Mouse (Mus musculus) limb, embryonic 12.5 days (tissue): Measurements from ENCODE around the gene Myoz1. TPM values are rescaled to one million over a fixed set of nuclear protein-coding genes. Genes with fewer than 3 reads are reported as not detected.
"Not testable (repeated sequence)": the region's sequence is repeated elsewhere in the genome, so short reads cannot be mapped to it uniquely, and the experiment has no call there.

Experiments
- ATAC-seq: fragments of 200-750 bp; cut with Nextera tagmentation; 2 replicates; pipeline ENCODE4 v1.8.0; 2017; ENCODE audit warnings: low read depth, moderate TSS enrichment; ENCODE audit not compliant: insufficient number of reproducible peaks, insufficient read depth, low FRiP score, low TSS enrichment
- H3K27ac ChIP-seq: fragments of 300-500 bp; sonication (generic); 2 replicates; pipeline ENCODE4 v1.5.1; 2016; ENCODE audit warnings: mild to moderate bottlenecking, moderate library complexity
- H3K27me3 ChIP-seq: fragments of 300-500 bp; sonication (generic); 2 replicates; pipeline ENCODE4 v1.6.1; 2016; ENCODE audit warnings: mild to moderate bottlenecking, moderate library complexity
- H3K36me3 ChIP-seq: fragments of 300-500 bp; sonication (generic); 2 replicates; pipeline ENCODE4 v1.6.1; 2016; ENCODE audit warnings: mild to moderate bottlenecking, moderate library complexity
- H3K4me1 ChIP-seq: fragments of 300-500 bp; sonication (generic); replicated peaks from 2 replicates; pipeline ENCODE4 v1.6.1; 2016
- H3K4me2 ChIP-seq: fragments of 300-500 bp; sonication (generic); 2 replicates; pipeline ENCODE4 v1.6.1; 2016; ENCODE audit warnings: mild to moderate bottlenecking, moderate library complexity
- H3K4me3 ChIP-seq: fragments of 300-500 bp; sonication (generic); replicated peaks from 2 replicates; pipeline ENCODE4 v1.5.1; 2016; ENCODE audit warnings: mild to moderate bottlenecking
- H3K9ac ChIP-seq: fragments of 300-500 bp; sonication (generic); replicated peaks from 2 replicates; pipeline ENCODE4 v1.6.1; 2016; ENCODE audit warnings: mild to moderate bottlenecking, moderate library complexity
- H3K9me3 ChIP-seq: fragments of 300-500 bp; sonication (generic); 2 replicates; pipeline ENCODE4 v1.6.1; 2016; ENCODE audit warnings: mild to moderate bottlenecking, moderate library complexity
- WGBS: fragments of 180-500 bp; shearing (Covaris S2); methylation state at CpG from one replicate; pipeline ENCODE4 v1.1.7; 2016; 5-methylcytosine and 5-hydroxymethylcytosine counted together
- polyA plus RNA-seq: library from polyadenylated mRNA; unstranded; fragments of >200 nt; fragmentation: Nextera tagmentation; extraction: Ambion mirVana; gene quantifications from 2 replicates; pipeline ENCODE4 v1.2.1, GENCODE M21; 2016

Myoz1 gene
- polyA plus RNA-seq, 1 experiment from 2014 or later: 1.3 TPM

GRCm38 (mm10) chr14:20636968-20637367 is 19.4 kb downstream of the Myoz1 start:
- H3K36me3 ChIP-seq, H3K9me3 ChIP-seq, H3K27me3 ChIP-seq, H3K4me3 ChIP-seq, H3K27ac ChIP-seq, H3K4me1 ChIP-seq, H3K4me2 ChIP-seq, ATAC-seq, H3K9ac ChIP-seq: not testable (repeated sequence)
- WGBS: 91% methylated on average over 3 of the region's 3 CpGs

GRCm38 (mm10) chr14:20635546-20635945 is 20.8 kb downstream of the Myoz1 start:
- Histone ChIP-seq H3K9me3 (no peaks in the 10 kb centered on the region), H3K4me3 (no peak overlapping the region), H3K4me1 (peaks cover 6% of the 10 kb centered on the region), H3K36me3 (no peaks in the 10 kb centered on the region), H3K4me2 (no peak overlapping the region), H3K27ac (no peak overlapping the region), H3K27me3 (no peaks in the 10 kb centered on the region), H3K9ac (no peak overlapping the region)
- no peak for ATAC-seq
- WGBS: 94% methylated on average over 2 of the region's 2 CpGs

DNA sequence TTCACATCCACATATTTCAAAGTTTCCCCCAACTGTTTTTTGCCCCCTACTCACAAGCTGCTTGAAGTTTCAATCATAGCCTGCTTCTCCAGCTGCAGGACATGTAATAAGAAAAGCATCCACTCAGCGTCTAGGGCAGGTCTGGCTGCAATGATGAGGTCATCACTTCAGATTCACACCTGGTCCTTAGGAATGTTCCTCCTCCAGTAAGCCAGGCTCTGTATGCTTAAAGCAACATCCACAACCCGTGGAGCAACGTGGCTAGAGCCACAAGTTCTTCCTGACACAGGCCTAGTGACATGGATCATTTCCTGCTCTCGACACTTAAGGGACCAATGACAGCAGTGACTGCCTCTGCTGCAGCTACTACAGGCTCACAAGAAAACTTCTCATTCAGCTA is 25.1 kb downstream of the Myoz1 start:
- Histone ChIP-seq H3K27ac (peak overlapping the region; percentile 25; the same call in 1 of the 2 replicates), H3K4me2 (no peak overlapping the region), H3K9ac (no peak overlapping the region), H3K36me3 (no peaks in the 10 kb centered on the region), H3K4me1 (peaks cover 3% of the 10 kb centered on the region; the same call in 1 of the 2 replicates), H3K4me3 (no peak overlapping the region), H3K9me3 (no peaks in the 10 kb centered on the region), H3K27me3 (no peaks in the 10 kb centered on the region)
- ATAC-seq: no peak
- 56% methylated on average over 4 of the region's 4 CpGs for WGBS

DNA sequence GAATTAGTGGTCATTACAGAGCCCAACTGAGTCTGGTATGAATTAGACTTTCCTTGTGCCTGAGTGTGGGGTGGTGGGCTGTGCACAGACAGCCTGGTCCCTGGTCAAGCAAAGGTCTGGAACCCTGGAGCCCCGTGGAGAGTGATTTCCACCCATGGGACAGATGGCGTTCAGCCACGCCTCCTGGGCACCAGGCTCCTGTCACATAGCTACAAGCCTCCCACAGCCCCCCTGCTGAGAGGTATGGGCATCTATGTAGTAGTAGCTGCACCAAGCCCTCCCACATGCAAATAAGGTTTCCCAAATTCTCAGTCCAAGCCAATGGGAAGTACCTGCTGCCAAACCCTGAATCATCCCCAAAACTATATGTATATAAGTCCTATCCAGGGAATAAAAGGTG is 29.4 kb downstream of the Myoz1 start:
- Histone ChIP-seq H3K4me1 (peaks cover 3% of the 10 kb centered on the region; the same call in 1 of the 2 replicates), H3K27ac (no peak overlapping the region), H3K9me3 (no peaks in the 10 kb centered on the region), H3K27me3 (no peaks in the 10 kb centered on the region), H3K9ac (no peak overlapping the region), H3K4me2 (no peak overlapping the region), H3K36me3 (no peaks in the 10 kb centered on the region), H3K4me3 (no peak overlapping the region)
- no peak for ATAC-seq
- WGBS: 58% methylated on average over 3 of the region's 3 CpGs

- Histone ChIP-seq H3K27ac (no peak overlapping the region), H3K9me3 (no peaks in the 10 kb centered on the region), H3K4me1 (peaks cover 3% of the 10 kb centered on the region; the same call in 1 of the 2 replicates), H3K36me3 (no peaks in the 10 kb centered on the region), H3K9ac (no peak overlapping the region), H3K4me2 (no peak overlapping the region), H3K4me3 (no peak overlapping the region), H3K27me3 (no peaks in the 10 kb centered on the region)
- ATAC-seq: no peak
- 61% methylated on average over 2 of the region's 2 CpGs for WGBS
Observed at GRCm38 (mm10) chr14:20626447-20626846, 29.9 kb downstream of the Myoz1 start.

- Histone ChIP-seq H3K4me3 (no peak overlapping the region), H3K27me3 (no peaks in the 10 kb centered on the region), H3K4me2 (no peak overlapping the region), H3K4me1 (no peaks in the 10 kb centered on the region), H3K9ac (no peak overlapping the region), H3K27ac (no peak overlapping the region), H3K36me3 (peaks cover 4% of the 10 kb centered on the region; the same call in 1 of the 2 replicates), H3K9me3 (no peaks in the 10 kb centered on the region)
- no peak for ATAC-seq
- WGBS: 93% methylated on average over 3 of the region's 3 CpGs
Observed at GRCm38 (mm10) chr14:20622907-20623306, 33.4 kb downstream of the Myoz1 start.

GRCm38 (mm10) chr14:20622412-20622811 is 33.9 kb downstream of the Myoz1 start:
- ATAC-seq: no peak
- no peaks in the 10 kb centered on the region for H3K9me3 ChIP-seq
- H3K27ac ChIP-seq: no peak overlapping the region
- 68% methylated on average over 2 of the region's 2 CpGs for WGBS
- H3K36me3 ChIP-seq: peaks cover 4% of the 10 kb centered on the region; the same call in 1 of the 2 replicates
- H3K4me3 ChIP-seq: no peak overlapping the region
- no peak overlapping the region for H3K9ac ChIP-seq
- H3K4me2 ChIP-seq: no peak overlapping the region
- H3K27me3 ChIP-seq: no peaks in the 10 kb centered on the region
- no peaks in the 10 kb centered on the region for H3K4me1 ChIP-seq

GRCm38 (mm10) chr14:20621903-20622302 is 34.4 kb downstream of the Myoz1 start:
- Histone ChIP-seq H3K4me2 (no peak overlapping the region), H3K4me3 (no peak overlapping the region), H3K9ac (no peak overlapping the region), H3K36me3 (peaks cover 4% of the 10 kb centered on the region; the same call in 1 of the 2 replicates), H3K27ac (no peak overlapping the region), H3K4me1 (no peaks in the 10 kb centered on the region), H3K9me3 (no peaks in the 10 kb centered on the region), H3K27me3 (no peaks in the 10 kb centered on the region)
- 80% methylated on average over 2 of the region's 2 CpGs for WGBS
- ATAC-seq: no peak

- H3K36me3 ChIP-seq: peaks cover 4% of the 10 kb centered on the region; the same call in 1 of the 2 replicates
- ATAC-seq: no peak
- no peaks in the 10 kb centered on the region for H3K27me3 ChIP-seq
- no peak overlapping the region for H3K4me3 ChIP-seq
- no peaks in the 10 kb centered on the region for H3K4me1 ChIP-seq
- no peak overlapping the region for H3K9ac ChIP-seq
- H3K4me2 ChIP-seq: no peak overlapping the region
- H3K27ac ChIP-seq: no peak overlapping the region
- H3K9me3 ChIP-seq: no peaks in the 10 kb centered on the region
Observed at GRCm38 (mm10) chr14:20619131-20619530, 37.2 kb downstream of the Myoz1 start.

DNA sequence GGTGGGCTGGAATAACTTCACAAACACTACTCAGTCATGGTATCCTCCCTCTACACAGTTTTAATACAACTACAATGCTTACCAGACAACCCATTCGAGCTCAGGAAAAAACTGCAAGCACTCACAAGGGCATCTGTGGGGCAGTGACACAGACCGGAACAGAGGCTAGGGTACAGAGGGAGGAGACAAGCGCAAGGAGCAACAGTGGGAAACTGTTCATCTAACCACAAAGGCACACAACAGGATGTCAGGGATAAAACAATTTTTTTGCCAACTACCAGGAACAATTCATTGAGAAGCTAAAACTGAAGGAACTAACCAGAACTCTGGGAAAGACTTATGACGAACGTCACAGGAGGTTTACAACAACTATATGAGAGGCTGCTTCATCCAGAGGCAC is 38.1 kb downstream of the Myoz1 start:
- no peak overlapping the region for H3K4me2 ChIP-seq
- peaks cover 4% of the 10 kb centered on the region; the same call in 1 of the 2 replicates for H3K36me3 ChIP-seq
- H3K4me1 ChIP-seq: no peaks in the 10 kb centered on the region
- H3K27me3 ChIP-seq: no peaks in the 10 kb centered on the region
- H3K4me3 ChIP-seq: no peak overlapping the region
- no peak overlapping the region for H3K9ac ChIP-seq
- no peak for ATAC-seq
- 85% methylated on average over 5 of the region's 5 CpGs for WGBS
- no peak overlapping the region for H3K27ac ChIP-seq
- H3K9me3 ChIP-seq: no peaks in the 10 kb centered on the region

GRCm38 (mm10) chr14:20616421-20616820 is 39.9 kb downstream of the Myoz1 start:
- Histone ChIP-seq H3K4me2 (no peak overlapping the region), H3K9ac (no peak overlapping the region), H3K4me3 (no peak overlapping the region), H3K27ac (no peak overlapping the region), H3K9me3 (no peaks in the 10 kb centered on the region), H3K4me1 (no peaks in the 10 kb centered on the region), H3K27me3 (no peaks in the 10 kb centered on the region), H3K36me3 (peaks cover 4% of the 10 kb centered on the region; the same call in 1 of the 2 replicates)
- no peak for ATAC-seq
- 45% methylated on average over 2 of the region's 2 CpGs for WGBS

- no peak overlapping the region for H3K4me2 ChIP-seq
- peaks cover 3% of the 10 kb centered on the region; the same call in 1 of the 2 replicates for H3K36me3 ChIP-seq
- ATAC-seq: no peak
- WGBS: 94% methylated on average over 2 of the region's 2 CpGs
- no peak overlapping the region for H3K27ac ChIP-seq
- H3K4me1 ChIP-seq: no peaks in the 10 kb centered on the region
- no peak overlapping the region for H3K9ac ChIP-seq
- no peaks in the 10 kb centered on the region for H3K27me3 ChIP-seq
- no peaks in the 10 kb centered on the region for H3K9me3 ChIP-seq
- H3K4me3 ChIP-seq: no peak overlapping the region
Observed at GRCm38 (mm10) chr14:20615075-20615474, 41.3 kb downstream of the Myoz1 start.
